Mouse (Mus musculus): ENCODE measurements at regions not wholly inside any gene's neighbourhood (a gene's known extent, or its start where the extent isn't known, plus 50 kb on each side); places are given as distances from the start of the nearest gene placed in this dataset.

GRCm38 (mm10) chr8:35235815-35236509, 529.6 kb upstream of the Gm19410 start:
- TF ChIP-seq POLR2A (IDR thresholded peaks at IDR 0.05; ENCODE audit: low read depth, low read length) (no peak), CTCF (IDR thresholded peaks at IDR 0.05; ENCODE audit: extremely low read depth, insufficient read depth, insufficient read length, insufficient replicate concordance) (no peak)
